Mouse (Mus musculus) layer of hippocampus, adult 2 months (tissue): ENCODE results near the gene Ggct. TPM values are rescaled to one million over a fixed set of nuclear protein-coding genes. Genes with fewer than 3 reads are reported as not detected.

Source experiments
- DNase-seq, 2 experiments: peaks; one replicate each; pipeline ENCODE4 v3.0.0; 2022; ENCODE audit warnings: low spot score in 2 of 2
- H3K27ac ChIP-seq: fragments of 200-600 bp; 2 replicates; pipeline ENCODE4 v1.8.1; 2022
- H3K4me3 ChIP-seq: fragments of 200-600 bp; 2 replicates; pipeline ENCODE4 v1.8.1; 2022; ENCODE audit warnings: mild to moderate bottlenecking
- CTCF ChIP-seq: fragments of 200-600 bp; conservative IDR thresholded peaks from 2 replicates; pipeline ENCODE4 v1.8.1; 2022; ENCODE audit warnings: antibody characterized with exemption, mild to moderate bottlenecking, moderate library complexity
- total RNA-seq, 2 experiments: library from RNA; stranded (reverse); gene quantifications; 2 replicates each; pipeline ENCODE4 v1.2.3; 2021

The Ggct gene
- total RNA-seq, 2 experiments from 2014 or later = 36.0 to 38.0 TPM

GRCm38 (mm10) chr6:54983526-54984050 is 9.2 kb downstream of the Ggct start:
- no peak overlapping the region for H3K27ac ChIP-seq
- DNase-seq = no peak
- H3K4me3 ChIP-seq = no peak overlapping the region
- no peak for TF ChIP-seq CTCF

GRCm38 (mm10) chr6:54979426-54979825 is 13.3 kb downstream of the Ggct start:
- H3K27ac ChIP-seq = no peak overlapping the region
- no peak overlapping the region for H3K4me3 ChIP-seq
- no peak for TF ChIP-seq CTCF
- no peak for DNase-seq

DNA sequence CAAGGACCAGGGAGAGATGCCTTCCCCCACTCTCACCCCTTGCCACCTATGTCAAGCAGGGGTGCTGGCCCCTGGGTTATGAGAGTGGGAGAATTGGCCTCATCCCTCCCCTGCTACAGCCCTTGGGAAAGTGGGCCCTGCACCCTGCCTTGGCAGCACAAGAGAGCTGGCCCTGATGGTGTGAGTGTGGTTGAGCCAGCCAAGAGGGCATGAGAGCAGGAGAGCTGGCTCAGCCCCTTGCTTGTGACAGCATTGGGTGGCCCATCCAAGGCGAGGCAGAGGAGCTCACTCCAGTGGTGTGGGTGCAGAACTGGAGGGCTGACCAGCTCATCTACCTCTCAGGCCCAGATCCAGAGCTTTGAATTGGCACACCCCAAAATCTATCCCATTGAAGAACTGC is 17.1 kb downstream of the Ggct start:
- TF ChIP-seq CTCF = no peak
- H3K4me3 ChIP-seq = no peak overlapping the region
- DNase-seq = no peak
- no peak overlapping the region for H3K27ac ChIP-seq

- no peak for DNase-seq
- no peak overlapping the region for H3K4me3 ChIP-seq
- H3K27ac ChIP-seq = no peak overlapping the region
- TF ChIP-seq CTCF = peak; percentile 77
Measured at GRCm38 (mm10) chr6:54974501-54974900, 18.2 kb downstream of the Ggct start.

DNA sequence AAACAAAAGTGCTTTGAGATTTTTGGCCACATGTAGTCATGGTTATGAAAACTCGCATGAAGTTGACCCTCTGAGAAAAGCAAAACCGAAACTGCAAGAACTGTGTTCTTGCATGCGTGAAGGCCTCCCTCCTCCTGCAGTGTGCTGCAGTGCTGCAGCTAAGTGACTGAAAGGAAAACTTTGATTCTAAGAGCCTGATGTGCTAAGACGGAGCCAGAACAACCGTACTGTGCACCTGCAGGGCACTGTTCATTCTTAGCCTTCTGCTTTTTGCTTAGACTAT is 19.9 kb downstream of the Ggct start:
- H3K4me3 ChIP-seq = peak overlapping the region; percentile 71
- peak overlapping the region; percentile 74 for H3K27ac ChIP-seq
- DNase-seq = no peak
- TF ChIP-seq CTCF = no peak; the same call in 1 of the 2 replicates

DNA sequence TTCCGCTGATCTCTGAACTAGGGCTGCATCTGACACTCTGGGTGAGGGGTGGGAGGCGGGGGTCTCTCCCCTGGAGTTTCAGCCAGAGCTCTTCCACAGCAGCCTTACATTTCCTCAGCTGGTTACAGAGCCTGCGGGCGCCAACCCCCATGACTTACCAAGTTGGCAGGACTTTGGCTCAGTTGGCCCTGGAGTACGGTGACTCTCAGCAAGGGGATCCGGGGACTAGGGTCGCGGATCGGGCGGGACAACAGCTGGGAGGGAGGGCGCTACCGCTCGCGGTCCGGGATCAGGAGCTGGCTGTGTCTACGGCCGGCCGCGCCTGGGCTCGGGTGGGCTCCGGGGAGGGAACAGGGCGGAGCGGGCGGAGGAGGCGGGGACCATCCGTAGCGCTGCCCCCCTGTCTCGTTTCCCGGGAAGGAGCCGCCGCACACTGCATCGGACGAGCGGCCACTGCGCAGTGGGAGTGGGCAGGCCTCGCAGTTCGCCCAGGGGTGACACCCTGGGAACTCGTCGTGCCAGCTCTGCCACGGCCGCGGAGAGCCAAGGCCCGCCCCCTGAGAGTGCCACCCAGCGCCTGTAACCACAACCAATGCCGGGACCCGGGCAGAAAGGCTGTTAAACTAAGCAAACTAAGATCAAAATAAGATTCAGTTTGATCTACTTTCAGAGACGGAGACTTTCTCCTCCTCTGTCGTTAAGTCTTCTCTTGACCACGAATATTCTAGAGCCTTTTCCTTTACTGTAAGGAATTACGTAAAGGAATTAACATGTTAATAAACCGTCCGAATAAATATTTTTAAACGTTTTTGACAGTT is 20.4 kb downstream of the Ggct start, which contains the start of gene Nod1:
TSS of gene Nod1 (minus strand) at position 502 of the 818 bp plus-strand sequence.
- DNase-seq = peak; percentile 46 to 49
- peak within 1 kb of the TSS; percentile 74 for H3K27ac ChIP-seq
- TF ChIP-seq CTCF = no peak
- H3K4me3 ChIP-seq = peak within 1 kb of the TSS; percentile 71

- TF ChIP-seq CTCF = no peak
- Histone ChIP-seq H3K27ac (peak overlapping the region; percentile 74), H3K4me3 (peak overlapping the region; percentile 71)
- no peak for DNase-seq
Measured at GRCm38 (mm10) chr6:54971731-54972110, 21.0 kb downstream of the Ggct start.

GRCm38 (mm10) chr6:54970506-54970905 is 22.2 kb downstream of the Ggct start:
- H3K4me3 ChIP-seq = no peak overlapping the region
- no peak for TF ChIP-seq CTCF
- no peak for DNase-seq
- no peak overlapping the region for H3K27ac ChIP-seq

DNA sequence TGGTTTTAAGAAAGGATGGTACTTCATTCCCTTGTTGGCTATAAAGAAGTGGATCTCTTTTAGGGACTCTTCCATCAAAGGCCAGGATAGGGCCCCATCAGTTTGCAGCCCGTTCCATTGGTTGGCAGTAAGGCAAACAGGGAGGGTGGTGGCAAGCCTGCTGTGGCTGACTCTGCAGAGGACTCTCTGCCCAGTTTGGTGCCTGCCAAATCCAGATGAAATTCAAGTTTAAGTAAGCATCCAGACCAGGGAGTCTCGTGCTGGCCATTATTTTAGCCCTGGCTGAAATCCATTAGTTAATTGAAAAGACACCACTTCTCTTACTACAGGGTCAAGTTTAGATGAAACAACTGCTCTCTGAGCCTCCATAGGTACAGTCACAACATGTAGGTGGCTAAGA is 22.9 kb downstream of the Ggct start:
- DNase-seq = no peak
- Histone ChIP-seq H3K27ac (no peak overlapping the region), H3K4me3 (no peak overlapping the region)
- no peak for TF ChIP-seq CTCF

DNA sequence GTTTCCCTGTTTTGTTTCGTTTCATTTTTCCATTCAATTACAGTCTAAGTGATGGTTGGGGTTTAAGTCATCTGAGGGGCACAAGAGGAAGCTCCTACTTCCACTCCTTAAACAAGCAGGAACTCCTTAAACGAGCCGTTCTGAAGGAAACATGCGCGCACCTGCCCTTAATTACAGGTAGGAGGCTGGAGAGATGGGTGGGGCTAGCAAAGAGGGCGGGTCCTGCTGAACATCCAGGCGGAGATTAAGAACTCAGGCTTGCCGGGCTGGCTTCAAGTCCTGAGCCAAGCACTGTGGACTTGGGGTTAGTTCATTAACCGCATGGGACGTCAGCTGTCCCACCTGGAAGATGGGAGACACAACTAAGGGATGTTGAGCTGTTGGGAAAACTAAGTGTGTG is 25.2 kb downstream of the Ggct start:
- TF ChIP-seq CTCF = no peak
- Histone ChIP-seq H3K27ac (no peak overlapping the region), H3K4me3 (no peak overlapping the region)
- DNase-seq = no peak

DNA sequence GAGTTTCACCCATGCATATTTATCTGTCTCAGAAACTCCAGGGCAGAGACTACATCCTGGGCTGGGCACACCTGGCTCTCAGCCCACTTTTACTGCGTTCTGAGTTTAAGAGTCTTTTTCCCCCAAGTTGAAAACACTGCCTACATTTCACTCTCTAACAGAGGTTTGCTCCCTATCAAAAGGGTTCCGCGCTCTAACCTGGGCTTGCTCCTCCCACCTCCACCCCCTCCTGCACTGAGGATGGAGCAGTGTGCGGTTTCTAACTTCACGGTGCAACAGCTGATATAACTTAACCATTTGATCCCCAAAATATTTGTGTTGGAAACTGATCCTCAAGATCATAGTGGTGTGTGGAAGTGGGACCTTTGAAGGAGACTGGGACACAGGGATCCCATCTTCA is 27.5 kb downstream of the Ggct start:
- H3K4me3 ChIP-seq = no peak overlapping the region
- TF ChIP-seq CTCF = no peak
- DNase-seq = no peak
- no peak overlapping the region for H3K27ac ChIP-seq

DNA sequence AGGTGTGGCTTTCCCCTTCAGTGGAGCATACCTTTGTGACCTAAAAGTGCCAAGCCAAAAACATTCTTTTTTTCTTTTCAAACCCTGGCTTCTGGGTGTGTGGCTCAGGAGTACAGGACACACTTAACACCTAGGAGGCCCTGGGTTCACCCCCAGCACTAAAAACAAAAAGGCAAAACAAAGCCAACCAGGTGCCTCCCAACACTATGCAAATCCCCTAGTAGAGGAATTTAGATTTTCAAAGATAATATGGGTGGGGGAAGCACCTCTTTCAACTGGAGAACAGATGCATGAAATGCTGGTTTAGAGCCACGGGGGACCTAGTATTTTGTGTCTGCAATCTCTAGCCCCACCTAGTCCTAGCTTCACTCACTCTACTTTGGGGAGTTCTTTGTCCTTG is 28.0 kb downstream of the Ggct start:
- Histone ChIP-seq H3K4me3 (no peak overlapping the region), H3K27ac (no peak overlapping the region)
- TF ChIP-seq CTCF = no peak
- no peak for DNase-seq

GRCm38 (mm10) chr6:54963599-54963998 is 29.2 kb downstream of the Ggct start:
- DNase-seq = no peak
- no peak for TF ChIP-seq CTCF
- Histone ChIP-seq H3K27ac (no peak overlapping the region), H3K4me3 (no peak overlapping the region)

GRCm38 (mm10) chr6:54957655-54958054 is 35.1 kb downstream of the Ggct start:
- no peak for DNase-seq
- H3K4me3 ChIP-seq = no peak overlapping the region
- no peak for TF ChIP-seq CTCF
- H3K27ac ChIP-seq = no peak overlapping the region
